ENCODE assay signal across 12 mouse cellular contexts in the genomic region with DNA sequence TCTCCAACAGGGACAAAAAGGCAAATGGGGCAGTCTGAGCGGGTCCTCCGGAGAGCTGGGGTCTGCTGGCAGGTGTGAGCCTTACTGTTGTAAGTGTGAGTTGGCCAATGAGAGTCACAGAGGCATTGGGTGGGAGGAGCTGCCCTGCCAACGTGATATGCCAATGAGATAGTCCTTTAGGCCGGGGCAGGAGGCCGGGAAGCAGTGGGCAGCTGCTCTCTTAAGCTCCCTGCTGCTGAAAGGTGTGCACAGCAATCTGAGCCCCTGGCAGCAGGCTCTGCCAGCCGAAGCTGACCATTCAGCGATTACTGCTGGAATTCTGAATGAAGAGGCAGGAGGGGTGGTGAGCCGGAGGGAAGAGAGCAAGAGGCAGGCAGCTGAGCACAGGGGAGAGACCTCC. TPM values are rescaled to one million over a fixed set of nuclear protein-coding genes. Genes with fewer than 3 reads are reported as not detected.
DNase-seq lines count a peak whose midpoint lies in the region; ATAC-seq lines count a peak whose summit lies in the region.
"Had no signal": no experiment of that assay in that cellular context is flagged by ENCODE, and none has a peak within 500 bp of the region (broad histone marks: within the 10 kb centered on the region; RNA-seq: fewer than 3 reads in every experiment).

No protein-coding gene starts in this region.

- no peak overlapping the region for H3K27ac ChIP-seq in embryonic facial prominence, embryonic 15.5 days (replicated peaks)
- peak overlapping the region; percentile 39; the same call in 1 of the 2 replicates for H3K27ac ChIP-seq in hindbrain, embryonic 16.5 days (ENCODE audit: low read depth, low read length)
- H3K27ac ChIP-seq: liver, embryonic 13.5 days had no signal

- ATAC-seq in embryonic facial prominence, embryonic 15.5 days (ENCODE audit: insufficient number of reproducible peaks, low FRiP score, low TSS enrichment, low read depth), result peak; percentile 6; the same call in 1 of the 2 replicates
- ATAC-seq in hindbrain, embryonic 16.5 days, result no peak

- H3K9me3 ChIP-seq in embryonic facial prominence, embryonic 15.5 days (replicated peaks), result no peaks in the 10 kb centered on the region
- no peaks in the 10 kb centered on the region for H3K9me3 ChIP-seq in hindbrain, embryonic 16.5 days (ENCODE audit: control insufficient read depth, low read length)
- H3K9me3 ChIP-seq: G1E; liver, embryonic 13.5 days had no signal

- H3K36me3 ChIP-seq in embryonic facial prominence, embryonic 15.5 days, result peaks cover 30% of the 10 kb centered on the region
- H3K36me3 ChIP-seq in hindbrain, embryonic 16.5 days (ENCODE audit: control insufficient read depth, insufficient read depth, low read length), result peaks cover 15% of the 10 kb centered on the region

- H3K4me3 ChIP-seq in embryonic facial prominence, embryonic 15.5 days (replicated peaks), result no peak overlapping the region
- no peak overlapping the region for H3K4me3 ChIP-seq in hindbrain, embryonic 16.5 days (ENCODE audit: low read length)
- H3K4me3 ChIP-seq: liver, embryonic 13.5 days had no signal

- no peak overlapping the region for H3K4me2 ChIP-seq in embryonic facial prominence, embryonic 15.5 days (replicated peaks)
- H3K4me2 ChIP-seq in hindbrain, embryonic 16.5 days (ENCODE audit: low read length), result no peak overlapping the region
- H3K4me2 ChIP-seq: liver, embryonic 13.5 days had no signal

- peaks cover 7% of the 10 kb centered on the region; the same call in 1 of the 2 replicates for H3K4me1 ChIP-seq in embryonic facial prominence, embryonic 15.5 days
- peaks cover 6% of the 10 kb centered on the region; the same call in 1 of the 2 replicates for H3K4me1 ChIP-seq in hindbrain, embryonic 16.5 days (ENCODE audit: control insufficient read depth, insufficient read depth, low read depth, low read length)

- no peak overlapping the region for H3K9ac ChIP-seq in embryonic facial prominence, embryonic 15.5 days
- no peak overlapping the region; the same call in 1 of the 2 replicates for H3K9ac ChIP-seq in hindbrain, embryonic 16.5 days (ENCODE audit: low read depth, low read length)
- H3K9ac ChIP-seq: liver, embryonic 13.5 days had no signal

- 36% methylated on average over 8 of the region's 8 CpGs for WGBS in embryonic facial prominence, embryonic 15.5 days
- 9% methylated on average over 8 of the region's 8 CpGs for WGBS in hindbrain, embryonic 16.5 days

- H3K27me3 ChIP-seq in embryonic facial prominence, embryonic 15.5 days, result no peaks in the 10 kb centered on the region
- no peaks in the 10 kb centered on the region for H3K27me3 ChIP-seq in hindbrain, embryonic 16.5 days (replicated peaks; ENCODE audit: control insufficient read depth, insufficient read depth, low read length)
- H3K27me3 ChIP-seq: liver, embryonic 13.5 days had no signal

- peak; percentile 27 to 30 for DNase-seq in cerebellum, adult 18-20 months
- DNase-seq in cerebellum, adult 9-11 months, result no peak
- DNase-seq in kidney, postnatal 10 days, result peak; percentile 21
- DNase-seq in kidney, adult 11 months, result no peak
- DNase-seq in natural killer cell, adult 2 months (ENCODE audit: low spot score in 2 of 2), result no peak
- no peak for DNase-seq in right cerebral cortex, adult 18-20 months
- DNase-seq: kidney, adult 18-20 months; liver, embryonic 13.5 days; thymus, postnatal 14 days had no signal

RNA-seq across cellular contexts. Expression of a gene that starts 15.5 kb away (rescaled TPM):
- 23.2 and 23.8 TPM in 2 replicates for polyA plus RNA-seq in embryonic facial prominence, embryonic 15.5 days (2015; fragmentation: Nextera tagmentation; extraction: Ambion mirVana)
- 9.2 and 10.3 TPM in 2 replicates for polyA plus RNA-seq in hindbrain, embryonic 16.5 days (2015; fragmentation: Nextera tagmentation; extraction: Ambion mirVana)

Comparison
In these comparisons a context has a peak if more than half of its experiments do, and no peak if none do; other contexts are left out.
1. DNase-seq: peak in cerebellum, adult 18-20 months (2 of 2) and kidney, postnatal 10 days (single experiment); none in cerebellum, adult 9-11 months (single experiment), kidney, adult 11 months (single experiment), natural killer cell, adult 2 months (0 of 2) and right cerebral cortex, adult 18-20 months (single experiment).